Mouse (Mus musculus): ENCODE measurements around the gene Tmem69. TPM values are rescaled to one million over a fixed set of nuclear protein-coding genes. Genes with fewer than 3 reads are reported as not detected.

Tmem69 gene
- polyA plus RNA-seq, 1 experiment from 2014 or later, result 20.1 TPM

DNA sequence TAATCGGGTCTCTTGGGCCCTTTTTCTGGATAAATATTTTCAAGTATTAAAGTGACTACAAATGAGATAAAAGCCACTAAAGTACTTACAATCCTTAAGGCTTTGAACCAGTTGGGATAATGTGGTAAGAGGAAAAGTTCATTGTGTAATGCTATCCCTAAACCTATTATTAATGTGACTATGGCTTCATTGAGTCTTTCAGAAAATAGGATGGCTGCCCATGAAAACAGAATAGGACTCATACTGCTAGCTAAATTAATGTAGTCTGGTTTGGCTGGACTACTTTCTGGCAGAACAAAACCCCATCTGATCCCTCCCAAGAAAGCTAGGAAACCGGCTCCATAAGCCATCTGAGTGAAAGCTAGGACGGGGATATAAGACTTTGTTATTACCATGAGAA lies 2.7 kb downstream of the Tmem69 start:
- Histone ChIP-seq H3K36me3 (ENCODE audit: control insufficient read depth, insufficient read depth, low read length) (0 out of 2 replicates have a peak, but pooled peaks cover 2% of the 10 kb centered on the region), H3K9ac (ENCODE audit: low read depth, low read length) (no peak overlapping the region), H3K27me3 (ENCODE audit: control insufficient read depth, insufficient read depth, low read depth, low read length) (no peaks in the 10 kb centered on the region), H3K4me3 (ENCODE audit: low read depth, low read length) (no peak overlapping the region), H3K4me2 (ENCODE audit: low read length) (no peak overlapping the region), H3K27ac (ENCODE audit: low read length) (no peak overlapping the region), H3K4me1 (ENCODE audit: control insufficient read depth, insufficient read depth, low read length) (peaks cover 8% of the 10 kb centered on the region; the same call in 1 of the 2 replicates), H3K9me3 (replicated peaks; ENCODE audit: control insufficient read depth, low read length, poor library complexity, severe bottlenecking) (no peaks in the 10 kb centered on the region)
- 74% methylated on average over 3 of the region's 3 CpGs for WGBS
- ATAC-seq, result no peak

GRCm38 (mm10) chr4:116550432-116550831 lies 5.3 kb downstream of the Tmem69 start:
- Histone ChIP-seq H3K9me3 (replicated peaks; ENCODE audit: control insufficient read depth, low read length, poor library complexity, severe bottlenecking) (no peaks in the 10 kb centered on the region), H3K4me1 (ENCODE audit: control insufficient read depth, insufficient read depth, low read length) (0 out of 2 replicates have a peak, but pooled peaks cover 2% of the 10 kb centered on the region), H3K27me3 (ENCODE audit: control insufficient read depth, insufficient read depth, low read depth, low read length) (no peaks in the 10 kb centered on the region), H3K36me3 (ENCODE audit: control insufficient read depth, insufficient read depth, low read length) (0 out of 2 replicates have a peak, but pooled peaks cover 2% of the 10 kb centered on the region), H3K4me3 (ENCODE audit: low read depth, low read length) (no peak overlapping the region), H3K4me2 (ENCODE audit: low read length) (no peak overlapping the region), H3K9ac (ENCODE audit: low read depth, low read length) (no peak overlapping the region), H3K27ac (ENCODE audit: low read length) (no peak overlapping the region)
- no peak for ATAC-seq
- WGBS, result 98% methylated on average over 1 of the region's 1 CpGs

DNA sequence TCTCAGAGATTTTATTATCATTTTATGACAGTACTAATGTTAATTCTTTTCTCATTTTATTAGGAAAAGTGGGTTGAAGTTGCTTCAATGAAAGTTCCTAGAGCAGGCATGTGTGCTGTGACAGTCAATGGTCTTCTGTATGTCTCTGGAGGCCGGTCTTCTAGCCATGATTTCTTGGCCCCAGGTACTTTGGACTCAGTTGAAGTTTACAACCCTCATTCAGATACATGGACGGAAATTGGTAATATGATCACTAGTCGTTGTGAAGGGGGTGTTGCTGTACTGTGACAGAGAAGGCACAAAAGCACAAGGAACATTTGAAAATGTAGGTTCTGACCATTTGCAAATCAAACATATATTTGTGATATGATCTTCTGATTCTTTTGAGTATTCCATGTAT lies 18.0 kb downstream of the Tmem69 start:
- Histone ChIP-seq H3K4me2 (ENCODE audit: low read length) (no peak overlapping the region), H3K4me3 (ENCODE audit: low read depth, low read length) (no peak overlapping the region), H3K9me3 (replicated peaks; ENCODE audit: control insufficient read depth, low read length, poor library complexity, severe bottlenecking) (no peaks in the 10 kb centered on the region), H3K4me1 (ENCODE audit: control insufficient read depth, insufficient read depth, low read length) (no peaks in the 10 kb centered on the region), H3K36me3 (ENCODE audit: control insufficient read depth, insufficient read depth, low read length) (peaks cover 10% of the 10 kb centered on the region; the same call in 1 of the 2 replicates), H3K27ac (ENCODE audit: low read length) (no peak overlapping the region), H3K27me3 (ENCODE audit: control insufficient read depth, insufficient read depth, low read depth, low read length) (no peaks in the 10 kb centered on the region), H3K9ac (ENCODE audit: low read depth, low read length) (no peak overlapping the region)
- 96% methylated on average over 3 of the region's 3 CpGs for WGBS
- ATAC-seq, result no peak

DNA sequence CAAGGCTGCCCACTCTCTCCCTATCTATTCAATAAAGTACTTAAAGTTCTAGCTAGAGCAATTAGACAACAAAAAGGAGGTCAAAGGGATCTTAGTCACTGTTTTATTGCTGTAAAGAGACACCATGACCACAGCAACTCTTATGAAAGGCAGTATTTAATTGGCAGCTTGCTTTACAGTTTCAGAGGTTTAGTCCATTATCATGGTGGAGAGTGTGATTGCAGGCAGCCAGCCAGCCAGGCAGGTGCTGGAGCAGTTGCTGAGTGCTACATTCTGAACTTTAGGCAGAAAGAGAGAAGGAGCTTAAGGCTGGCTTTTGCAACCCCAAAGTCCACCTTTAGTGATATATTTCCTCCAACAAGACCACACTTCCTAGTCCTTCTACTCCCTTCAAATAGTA lies 19.4 kb downstream of the Tmem69 start:
- no peak for ATAC-seq
- Histone ChIP-seq H3K9me3 (replicated peaks; ENCODE audit: control insufficient read depth, low read length, poor library complexity, severe bottlenecking) (no peaks in the 10 kb centered on the region), H3K4me2 (ENCODE audit: low read length) (no peak overlapping the region), H3K4me1 (ENCODE audit: control insufficient read depth, insufficient read depth, low read length) (no peaks in the 10 kb centered on the region), H3K4me3 (ENCODE audit: low read depth, low read length) (no peak overlapping the region), H3K36me3 (ENCODE audit: control insufficient read depth, insufficient read depth, low read length) (peaks cover 6% of the 10 kb centered on the region; the same call in 1 of the 2 replicates), H3K27me3 (ENCODE audit: control insufficient read depth, insufficient read depth, low read depth, low read length) (no peaks in the 10 kb centered on the region), H3K9ac (ENCODE audit: low read depth, low read length) (no peak overlapping the region), H3K27ac (ENCODE audit: low read length) (no peak overlapping the region)

DNA sequence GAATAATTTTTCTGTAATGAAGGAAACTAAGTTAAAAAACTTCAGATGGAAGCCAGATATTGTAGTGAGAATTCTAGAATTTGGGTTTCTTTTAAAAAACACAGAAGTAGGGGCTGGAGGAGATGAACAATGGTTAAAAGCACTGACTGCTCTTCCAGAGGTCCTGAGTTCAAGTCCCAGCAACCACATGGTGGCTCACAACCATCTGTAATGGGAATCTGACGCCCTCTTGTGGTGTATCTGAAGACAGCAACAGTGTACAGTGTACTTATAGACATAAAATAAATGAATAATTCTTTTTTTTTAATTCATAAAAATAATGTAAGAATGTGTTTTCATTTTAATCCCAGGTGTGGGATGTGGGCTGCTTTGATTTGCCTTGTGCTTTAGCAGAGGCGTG lies 24.6 kb downstream of the Tmem69 start:
- 64% methylated on average over 2 of the region's 2 CpGs for WGBS
- Histone ChIP-seq H3K9me3 (replicated peaks; ENCODE audit: control insufficient read depth, low read length, poor library complexity, severe bottlenecking) (no peaks in the 10 kb centered on the region), H3K27me3 (ENCODE audit: control insufficient read depth, insufficient read depth, low read depth, low read length) (no peaks in the 10 kb centered on the region), H3K27ac (ENCODE audit: low read length) (no peak overlapping the region), H3K4me1 (ENCODE audit: control insufficient read depth, insufficient read depth, low read length) (no peaks in the 10 kb centered on the region), H3K9ac (ENCODE audit: low read depth, low read length) (no peak overlapping the region), H3K36me3 (ENCODE audit: control insufficient read depth, insufficient read depth, low read length) (peaks cover 6% of the 10 kb centered on the region; the same call in 1 of the 2 replicates), H3K4me3 (ENCODE audit: low read depth, low read length) (no peak overlapping the region), H3K4me2 (ENCODE audit: low read length) (no peak overlapping the region)
- ATAC-seq, result no peak

DNA sequence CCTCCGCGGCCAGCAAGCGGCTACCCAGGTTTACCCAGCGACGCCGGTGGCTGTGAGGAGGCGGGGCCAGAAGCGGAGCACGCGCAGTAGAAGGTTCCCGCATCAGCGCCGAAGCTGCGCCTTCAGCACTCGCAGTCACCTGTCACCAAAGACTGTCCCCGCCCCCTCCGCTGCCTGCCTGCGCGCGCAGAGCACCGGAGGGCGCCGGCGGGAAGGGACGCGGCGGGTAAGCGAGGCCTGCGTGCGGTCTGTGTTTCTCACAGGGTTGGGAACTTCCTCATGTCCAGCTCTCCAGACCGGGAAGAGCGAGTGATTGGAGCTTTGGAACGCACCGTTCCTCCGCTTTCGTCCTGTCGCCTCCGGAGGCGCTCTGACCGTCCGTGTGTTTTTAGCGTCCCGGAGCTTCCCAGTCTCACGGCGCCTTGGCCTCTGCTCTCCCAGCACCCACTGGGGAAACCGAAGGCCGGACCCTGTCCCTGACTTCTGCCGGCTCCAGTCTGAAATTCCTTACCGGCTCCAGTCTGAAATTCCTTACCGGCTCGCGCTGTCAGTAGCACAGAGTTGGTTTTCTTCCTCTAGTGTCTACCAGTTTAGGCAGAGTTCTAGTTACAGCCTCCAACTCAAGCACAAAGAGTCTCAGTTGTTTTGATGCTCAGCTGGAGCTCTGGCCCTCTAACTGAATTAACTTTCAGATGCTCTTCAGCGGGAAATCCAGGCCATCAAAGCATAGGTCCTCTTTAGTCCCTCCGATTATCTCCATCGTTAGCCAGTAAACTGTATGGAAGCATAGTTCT lies 48.1 kb downstream of the Tmem69 start, which contains the start of gene Ipp:
Gene Ipp (plus strand): TSS at position 125 of the 794 bp plus-strand sequence.
- peak within 1 kb of the TSS; percentile 66 for H3K9ac ChIP-seq (ENCODE audit: low read depth, low read length)
- H3K27ac ChIP-seq (ENCODE audit: low read length), result peak within 1 kb of the TSS; percentile 81
- peak within 1 kb of the TSS; percentile 72 for H3K4me2 ChIP-seq (ENCODE audit: low read length)
- no peaks in the 10 kb centered on the region for H3K27me3 ChIP-seq (ENCODE audit: control insufficient read depth, insufficient read depth, low read depth, low read length)
- peaks cover 12% of the 10 kb centered on the region for H3K4me1 ChIP-seq (ENCODE audit: control insufficient read depth, insufficient read depth, low read length)
- under 1% methylated on average over 54 of the region's 55 CpGs for WGBS
- no peaks in the 10 kb centered on the region for H3K9me3 ChIP-seq (replicated peaks; ENCODE audit: control insufficient read depth, low read length, poor library complexity, severe bottlenecking)
- H3K4me3 ChIP-seq (ENCODE audit: low read depth, low read length), result peak within 1 kb of the TSS; percentile 62
- ATAC-seq, result peak; percentile 99
- no peaks in the 10 kb centered on the region for H3K36me3 ChIP-seq (ENCODE audit: control insufficient read depth, insufficient read depth, low read length)

- Histone ChIP-seq H3K27ac (ENCODE audit: low read length) (peak overlapping the region; percentile 81), H3K4me3 (ENCODE audit: low read depth, low read length) (peak overlapping the region; percentile 62), H3K9ac (ENCODE audit: low read depth, low read length) (peak overlapping the region; percentile 66), H3K4me2 (ENCODE audit: low read length) (peak overlapping the region; percentile 72), H3K4me1 (ENCODE audit: control insufficient read depth, insufficient read depth, low read length) (peaks cover 12% of the 10 kb centered on the region), H3K27me3 (ENCODE audit: control insufficient read depth, insufficient read depth, low read depth, low read length) (no peaks in the 10 kb centered on the region), H3K36me3 (ENCODE audit: control insufficient read depth, insufficient read depth, low read length) (no peaks in the 10 kb centered on the region), H3K9me3 (replicated peaks; ENCODE audit: control insufficient read depth, low read length, poor library complexity, severe bottlenecking) (no peaks in the 10 kb centered on the region)
- ATAC-seq, result peak; percentile 54
- WGBS, result 27% methylated on average over 11 of the region's 11 CpGs
Measured at GRCm38 (mm10) chr4:116506886-116507424, 48.8 kb downstream of the Tmem69 start.

Data from midbrain, embryonic 16.5 days (tissue).